Mouse (Mus musculus) frontal cortex, postnatal 25 days (tissue): ENCODE measurements around the gene Tmem132b.
A peak's percentile ranks its signal among the peaks of the same experiment; 100 is the strongest.

Experiments
- DNase-seq, 2 experiments: peaks; one replicate each; pipeline ENCODE4 v3.0.0; 2022; ENCODE audit warnings: low spot score in 2 of 2

The Tmem132b gene

GRCm38 (mm10) chr5:125766941-125767340 lies 235.4 kb downstream of the Tmem132b start:
- no peak for DNase-seq

DNA sequence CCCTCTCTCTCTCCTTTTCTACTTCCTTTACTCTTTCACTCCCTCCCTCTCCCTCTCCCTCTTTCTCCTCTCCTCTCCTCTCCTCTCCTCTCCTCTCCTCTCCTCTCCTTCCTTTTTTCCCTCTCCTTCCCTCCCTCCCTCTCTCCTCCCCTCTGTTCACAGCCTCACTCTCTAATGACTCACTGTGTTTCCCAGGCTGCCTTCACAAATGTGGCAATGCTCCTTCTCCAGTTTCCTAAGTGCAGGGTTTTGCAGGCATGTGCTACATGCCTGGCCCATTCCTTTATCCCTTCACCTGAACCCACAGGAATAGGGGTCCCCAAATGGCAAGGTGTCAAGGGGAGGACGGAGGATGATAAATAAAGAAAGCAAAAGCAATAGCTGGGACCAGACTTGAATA lies 236.4 kb downstream of the Tmem132b start:
- no peak for DNase-seq

DNA sequence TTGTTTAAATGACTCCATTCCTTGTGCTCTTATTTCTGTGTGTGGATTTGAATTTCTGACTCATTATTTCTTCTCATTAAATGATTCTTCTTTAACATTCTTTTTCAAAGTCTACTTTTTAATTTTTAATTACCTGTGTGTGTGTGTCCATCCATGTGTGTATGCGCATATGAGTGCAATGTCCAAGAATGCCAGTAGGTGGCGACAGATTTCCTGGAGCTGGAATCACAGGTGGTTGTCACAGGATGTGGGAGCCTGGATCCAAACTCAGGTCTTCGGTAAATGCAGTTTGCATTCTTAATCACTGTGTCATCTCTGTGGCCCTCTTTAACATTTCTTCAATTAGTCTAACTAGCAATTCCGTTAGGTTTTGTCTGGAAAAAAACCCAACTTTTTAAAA lies 240.7 kb downstream of the Tmem132b start:
- DNase-seq = no peak

- no peak for DNase-seq
These were observed 241.2 kb downstream of the Tmem132b start for GRCm38 (mm10) chr5:125772756-125773155.

- no peak for DNase-seq
These were observed 248.8 kb downstream of the Tmem132b start for GRCm38 (mm10) chr5:125780332-125780731.

- no peak for DNase-seq
These were observed 261.1 kb downstream of the Tmem132b start for GRCm38 (mm10) chr5:125792643-125793042.

GRCm38 (mm10) chr5:125794318-125794717 lies 262.7 kb downstream of the Tmem132b start:
- DNase-seq = no peak

DNA sequence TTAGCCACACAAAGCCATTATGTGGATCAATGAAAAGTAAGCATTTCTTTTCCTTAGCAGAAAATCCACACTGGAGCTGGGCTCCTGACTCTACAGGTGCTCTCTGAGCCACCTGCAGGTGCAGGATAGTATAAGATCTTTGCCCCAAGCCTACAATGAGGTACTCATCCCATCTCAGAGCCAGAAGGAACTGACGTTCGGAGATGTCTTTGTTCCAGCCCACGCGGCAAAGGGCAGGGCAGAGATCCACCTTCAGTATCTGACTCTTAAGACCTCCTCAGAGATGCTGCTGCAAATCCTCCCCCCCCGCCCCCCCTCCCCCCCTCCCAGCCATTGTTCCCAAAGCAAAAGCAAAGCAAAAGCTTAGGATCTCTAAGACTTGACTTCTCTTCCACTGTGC lies 268.0 kb downstream of the Tmem132b start:
- no peak for DNase-seq

GRCm38 (mm10) chr5:125800025-125800424 lies 268.5 kb downstream of the Tmem132b start:
- no peak for DNase-seq

GRCm38 (mm10) chr5:125802801-125803200 lies 271.2 kb downstream of the Tmem132b start:
- DNase-seq = no peak

DNA sequence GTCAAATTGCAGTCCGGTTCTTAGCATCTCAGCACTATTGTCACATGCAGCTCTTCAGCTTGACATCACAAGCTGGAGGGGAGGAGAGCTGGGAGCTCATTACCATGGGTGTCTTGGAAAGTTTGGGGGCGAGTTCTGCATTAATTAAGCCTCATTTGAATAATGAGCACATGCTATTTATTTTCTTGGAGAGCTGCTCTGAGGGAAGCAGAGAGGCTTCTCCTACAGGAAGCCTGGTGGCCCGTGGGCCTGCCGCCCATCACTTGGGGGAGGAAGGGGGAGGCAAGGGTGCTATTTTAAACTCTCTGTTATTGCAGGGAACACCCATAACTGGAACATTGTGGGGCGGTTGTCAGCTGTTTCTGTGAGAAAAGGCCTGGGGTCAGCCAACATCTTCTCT lies 273.8 kb downstream of the Tmem132b start:
- peak; percentile 41 to 59 for DNase-seq

DNA sequence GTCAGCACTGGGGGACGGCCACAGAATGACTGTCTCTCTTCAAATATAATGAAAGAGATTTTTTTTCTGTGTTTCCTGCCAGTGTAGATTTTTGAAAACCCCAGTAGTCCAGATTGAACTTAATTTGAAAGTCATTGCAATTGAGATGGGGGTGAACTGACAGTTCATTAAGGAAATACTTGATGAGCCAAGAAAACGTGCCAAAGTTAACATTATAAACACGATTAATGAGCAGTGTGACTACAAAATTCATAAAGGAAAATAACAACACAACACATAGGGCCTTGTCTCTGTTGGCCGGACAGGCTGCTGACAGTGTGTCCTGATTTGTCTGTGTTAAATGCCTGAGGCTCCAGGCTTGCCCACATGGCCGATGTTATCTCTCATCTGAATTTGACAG lies 276.3 kb downstream of the Tmem132b start:
- DNase-seq = no peak

GRCm38 (mm10) chr5:125829342-125829741 lies 297.8 kb downstream of the Tmem132b start:
- no peak for DNase-seq

DNA sequence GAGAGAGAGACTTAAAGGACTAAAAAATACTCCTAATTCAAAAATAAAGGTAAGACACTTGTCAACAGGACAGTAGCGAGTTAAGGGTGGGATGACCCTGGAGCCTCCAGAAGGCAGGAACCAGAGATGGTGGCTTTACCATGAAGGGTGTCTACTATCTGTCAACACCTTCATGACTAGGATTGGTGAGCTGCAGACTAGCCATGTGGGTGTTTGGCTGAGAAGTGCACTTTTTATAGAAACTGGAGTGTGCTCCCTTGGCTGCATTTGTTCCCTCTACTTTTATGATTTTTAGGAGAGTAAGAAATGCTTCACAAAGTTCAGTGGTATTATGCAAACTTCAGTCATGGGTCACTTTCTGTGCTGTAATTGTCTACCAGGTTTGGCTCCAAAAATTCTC lies 304.3 kb downstream of the Tmem132b start:
- no peak for DNase-seq

GRCm38 (mm10) chr5:125836761-125837160 lies 305.2 kb downstream of the Tmem132b start:
- no peak for DNase-seq
